Mouse (Mus musculus) ES-E14 (cell line): ENCODE measurements around the gene Cop1. TPM values are rescaled to one million over a fixed set of nuclear protein-coding genes. Genes with fewer than 3 reads are reported as not detected.

Experiments used
- DNase-seq: peaks from one replicate; pipeline ENCODE4 v3.0.0-alpha.2; 2013; ENCODE audit warnings: low read depth, low spot score
- H3K27ac ChIP-seq: 2 replicates; pipeline ENCODE4 v1.5.1; 2012; ENCODE audit warnings: low read depth, mild to moderate bottlenecking, low read length, moderate library complexity, mixed read lengths; ENCODE audit not compliant: poor library complexity, insufficient read depth, severe bottlenecking
- H3K36me3 ChIP-seq: 2 replicates; pipeline ENCODE4 v1.6.1; 2012; ENCODE audit warnings: mild to moderate bottlenecking, low read length, moderate library complexity, mixed read lengths; ENCODE audit not compliant: control insufficient read depth, poor library complexity, insufficient read depth, severe bottlenecking
- H3K4me1 ChIP-seq, 2 experiments: fragments of 150-350 bp in 1 of 2; sonication (generic) in 1 of 2; 2 replicates each; pipeline ENCODE4 v1.6.1; 2012; ENCODE audit warnings: low read length in 2 of 2, mild to moderate bottlenecking in 1 of 2, mixed read lengths in 1 of 2; ENCODE audit not compliant: control insufficient read depth in 2 of 2, insufficient read depth in 2 of 2, poor library complexity in 1 of 2
- H3K4me3 ChIP-seq, 2 experiments: fragments of 150-350 bp in 1 of 2; sonication (generic) in 1 of 2; 2 replicates each; pipeline ENCODE4 v1.5.1; 2012; ENCODE audit warnings: low read length in 2 of 2, low read depth in 1 of 2, mild to moderate bottlenecking in 1 of 2, mixed read lengths in 1 of 2; ENCODE audit not compliant: insufficient read depth in 1 of 2, poor library complexity in 1 of 2, severe bottlenecking in 1 of 2
- H3K9ac ChIP-seq: 2 replicates; pipeline ENCODE4 v1.6.1; 2012; ENCODE audit warnings: low read depth, mild to moderate bottlenecking, low read length, mixed read lengths; ENCODE audit not compliant: poor library complexity, insufficient read depth, severe bottlenecking
- H3K9me3 ChIP-seq: fragments of 150-350 bp; sonication (generic); 2 replicates; pipeline ENCODE4 v1.6.1; 2012; ENCODE audit warnings: low read depth, mild to moderate bottlenecking, low read length; ENCODE audit not compliant: control insufficient read depth, insufficient read depth
- CHD2 ChIP-seq: IDR thresholded peaks from 2 replicates; pipeline ENCODE4 v1.6.1; 2014; ENCODE audit warnings: mild to moderate bottlenecking, low read depth, low read length, inconsistent platforms
- HCFC1 ChIP-seq: IDR thresholded peaks from 2 replicates; pipeline ENCODE4 v1.6.1; 2012; ENCODE audit warnings: low read length, inconsistent platforms, borderline replicate concordance; ENCODE audit not compliant: insufficient read depth
- MAFK ChIP-seq: IDR thresholded peaks from 2 replicates; pipeline ENCODE4 v1.6.1; 2014; ENCODE audit warnings: mild to moderate bottlenecking, low read depth, low read length, inconsistent platforms; ENCODE audit not compliant: insufficient read depth
- ZC3H11A ChIP-seq: IDR thresholded peaks from 2 replicates; pipeline ENCODE4 v1.6.1; 2012; ENCODE audit warnings: low read depth, mild to moderate bottlenecking, inconsistent platforms, low read length, borderline replicate concordance
- ZNF384 ChIP-seq: IDR thresholded peaks from 2 replicates; pipeline ENCODE4 v1.6.1; 2012; ENCODE audit warnings: low read depth, low read length, inconsistent platforms
- in situ Hi-C, 2 experiments: fragments of 600-800 bp; cut with MboI; formaldehyde crosslinking; loops; one replicate each; pipeline ENCODE4 v1.15.1; 2025; ENCODE audit warnings: low sequenced_read_pairs in 2 of 2, inconsistent platforms in 1 of 2; ENCODE audit not compliant: unreplicated experiment in 2 of 2
- total RNA-seq: library from RNA; depleted of rRNA; stranded (reverse); fragments of 300-350 nt; gene quantifications from 2 replicates; pipeline ENCODE4 v1.2.3, GENCODE M21; 2012

Gene Cop1
- total RNA-seq, 1 experiment, result 92.3 TPM

GRCm38 (mm10) chr1:159355027-159355570 lies 123.0 kb downstream of the Cop1 start:
- DNase-seq, result no peak
- no peak overlapping the region for H3K27ac ChIP-seq
- H3K4me3 ChIP-seq, result no peak overlapping the region
- no peaks in the 10 kb centered on the region for H3K9me3 ChIP-seq
- in situ Hi-C loops, result no loop called here
- TF ChIP-seq ZC3H11A (no peak), ZNF384 (no peak), HCFC1 (no peak), MAFK (no peak)
- no peaks in the 10 kb centered on the region for H3K4me1 ChIP-seq
- H3K9ac ChIP-seq, result no peak overlapping the region
- no peaks in the 10 kb centered on the region; the same call in 1 of the 2 replicates for H3K36me3 ChIP-seq

DNA sequence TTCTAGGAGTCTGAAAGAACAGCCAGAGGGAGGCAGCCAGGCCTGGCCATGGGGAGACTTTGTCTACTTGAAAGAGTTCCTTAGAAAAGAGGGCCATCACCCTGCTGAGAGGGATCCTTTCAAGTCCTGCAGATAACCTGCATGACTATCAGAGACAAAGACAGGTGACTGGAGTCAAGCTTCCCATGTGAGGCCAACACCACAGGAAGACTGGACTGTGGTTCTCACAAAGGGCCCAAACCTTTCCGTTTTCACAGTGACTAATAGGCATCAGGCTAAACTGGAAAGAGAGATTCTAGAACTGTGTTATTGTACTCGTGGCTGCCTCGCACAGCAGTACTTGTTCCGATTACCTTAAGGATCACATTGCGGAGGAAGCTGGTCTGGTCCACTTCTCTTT lies 126.6 kb downstream of the Cop1 start:
- no peak overlapping the region for H3K27ac ChIP-seq
- DNase-seq, result no peak
- in situ Hi-C loops, result no loop called here
- H3K9ac ChIP-seq, result no peak overlapping the region
- no peaks in the 10 kb centered on the region; the same call in 1 of the 2 replicates for H3K36me3 ChIP-seq
- no peaks in the 10 kb centered on the region for H3K9me3 ChIP-seq
- no peaks in the 10 kb centered on the region for H3K4me1 ChIP-seq
- TF ChIP-seq MAFK (no peak), HCFC1 (no peak), CHD2 (no peak), ZNF384 (no peak), ZC3H11A (no peak)
- no peak overlapping the region for H3K4me3 ChIP-seq

- H3K36me3 ChIP-seq, result no peaks in the 10 kb centered on the region
- DNase-seq, result no peak
- no peak overlapping the region for H3K27ac ChIP-seq
- no peak overlapping the region for H3K4me3 ChIP-seq
- TF ChIP-seq ZC3H11A, result no peak
- TF ChIP-seq CHD2, result no peak
- TF ChIP-seq ZNF384, result no peak
- TF ChIP-seq HCFC1, result no peak
- no peak for TF ChIP-seq MAFK
- no peaks in the 10 kb centered on the region for H3K4me1 ChIP-seq
- H3K9me3 ChIP-seq, result no peaks in the 10 kb centered on the region
- no peak overlapping the region for H3K9ac ChIP-seq
- in situ Hi-C loops, result no loop called here
Measured at GRCm38 (mm10) chr1:159371881-159372390, 139.8 kb downstream of the Cop1 start.

DNA sequence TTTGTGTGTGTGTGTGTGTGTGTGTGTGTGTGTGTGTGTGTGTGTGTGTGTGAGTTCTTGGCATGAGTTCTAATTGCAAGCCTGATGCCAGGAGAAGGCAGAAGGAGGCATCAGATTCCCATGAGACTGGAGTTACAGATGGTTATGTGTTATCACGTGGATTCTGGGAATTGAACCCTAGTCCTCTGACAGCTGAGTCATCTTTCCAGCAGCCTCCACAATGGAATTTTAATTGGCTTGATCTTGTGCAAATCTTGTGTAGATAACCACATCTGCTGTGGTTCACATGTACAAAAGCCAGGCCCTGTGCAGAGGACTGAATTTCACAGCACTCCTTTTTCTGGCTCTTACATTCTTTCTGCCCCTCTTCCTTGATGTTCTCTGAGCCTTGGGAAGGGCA lies 150.1 kb downstream of the Cop1 start:
- in situ Hi-C loops, result loop anchor here in 1 of 2 experiments (25.0 kb wide), 1 partner anchor 680 kb away; no protein-coding TSS in a partner anchor
- TF ChIP-seq ZC3H11A (no peak), CHD2 (no peak), ZNF384 (no peak)
- Histone ChIP-seq H3K9ac (no peak overlapping the region), H3K36me3 (no peaks in the 10 kb centered on the region), H3K9me3 (no peaks in the 10 kb centered on the region), H3K4me3 (no peak overlapping the region), H3K4me1 (no peaks in the 10 kb centered on the region), H3K27ac (no peak overlapping the region)
- DNase-seq, result no peak

- Histone ChIP-seq H3K36me3 (no peaks in the 10 kb centered on the region), H3K9ac (no peak overlapping the region), H3K9me3 (no peaks in the 10 kb centered on the region), H3K27ac (no peak overlapping the region), H3K4me1 (no peaks in the 10 kb centered on the region), H3K4me3 (no peak overlapping the region)
- no peak for TF ChIP-seq ZC3H11A
- TF ChIP-seq MAFK, result no peak
- TF ChIP-seq CHD2, result no peak
- no peak for DNase-seq
- in situ Hi-C loops, result loop anchor here in 1 of 2 experiments (25.0 kb wide), 1 partner anchor 679 kb away; no protein-coding TSS in a partner anchor
Measured at GRCm38 (mm10) chr1:159382916-159383315, 150.8 kb downstream of the Cop1 start.
